Mouse (Mus musculus) heart, embryonic 12.5 days (tissue): ENCODE data around the gene Mrpl52. TPM values are rescaled to one million over a fixed set of nuclear protein-coding genes. Genes with fewer than 3 reads are reported as not detected.

Experiments used
- ATAC-seq: fragments of 200-750 bp; cut with Nextera tagmentation; 2 replicates; pipeline ENCODE4 v1.8.0; 2017; ENCODE audit warnings: moderate TSS enrichment, moderate library complexity; ENCODE audit not compliant: insufficient number of reproducible peaks, low FRiP score
- H3K27ac ChIP-seq: fragments of 300-500 bp; sonication (generic); 2 replicates; pipeline ENCODE4 v1.5.1; 2016; ENCODE audit warnings: mild to moderate bottlenecking, moderate library complexity; ENCODE audit not compliant: poor library complexity, severe bottlenecking
- H3K27me3 ChIP-seq: fragments of 300-500 bp; sonication (generic); replicated peaks from 2 replicates; pipeline ENCODE4 v1.6.1; 2016; ENCODE audit warnings: mild to moderate bottlenecking, moderate library complexity
- H3K36me3 ChIP-seq: fragments of 300-500 bp; sonication (generic); 2 replicates; pipeline ENCODE4 v1.6.1; 2016; ENCODE audit warnings: mild to moderate bottlenecking, moderate library complexity
- H3K4me1 ChIP-seq: fragments of 300-500 bp; sonication (generic); replicated peaks from 2 replicates; pipeline ENCODE4 v1.6.1; 2016; ENCODE audit warnings: mild to moderate bottlenecking
- H3K4me2 ChIP-seq: fragments of 300-500 bp; sonication (generic); 2 replicates; pipeline ENCODE4 v1.6.1; 2016; ENCODE audit warnings: mild to moderate bottlenecking, moderate library complexity
- H3K4me3 ChIP-seq: fragments of 300-500 bp; sonication (generic); 2 replicates; pipeline ENCODE4 v1.5.1; 2016; ENCODE audit warnings: mild to moderate bottlenecking
- H3K9ac ChIP-seq: fragments of 300-500 bp; sonication (generic); 2 replicates; pipeline ENCODE4 v1.6.1; 2016; ENCODE audit warnings: mild to moderate bottlenecking, moderate library complexity
- H3K9me3 ChIP-seq: fragments of 300-500 bp; sonication (generic); replicated peaks from 2 replicates; pipeline ENCODE4 v1.6.1; 2016; ENCODE audit warnings: mild to moderate bottlenecking, moderate library complexity
- WGBS: fragments of 180-500 bp; shearing (Covaris S2); methylation state at CpG from one replicate; pipeline ENCODE4 v1.1.7; 2016; 5-methylcytosine and 5-hydroxymethylcytosine counted together
- polyA plus RNA-seq: library from polyadenylated mRNA; unstranded; fragments of >200 nt; fragmentation: Nextera tagmentation; extraction: Ambion mirVana; gene quantifications from 2 replicates; pipeline ENCODE4 v1.2.1, GENCODE M21; 2016

Mrpl52 gene
- polyA plus RNA-seq, 1 experiment from 2014 or later: 290 TPM

DNA sequence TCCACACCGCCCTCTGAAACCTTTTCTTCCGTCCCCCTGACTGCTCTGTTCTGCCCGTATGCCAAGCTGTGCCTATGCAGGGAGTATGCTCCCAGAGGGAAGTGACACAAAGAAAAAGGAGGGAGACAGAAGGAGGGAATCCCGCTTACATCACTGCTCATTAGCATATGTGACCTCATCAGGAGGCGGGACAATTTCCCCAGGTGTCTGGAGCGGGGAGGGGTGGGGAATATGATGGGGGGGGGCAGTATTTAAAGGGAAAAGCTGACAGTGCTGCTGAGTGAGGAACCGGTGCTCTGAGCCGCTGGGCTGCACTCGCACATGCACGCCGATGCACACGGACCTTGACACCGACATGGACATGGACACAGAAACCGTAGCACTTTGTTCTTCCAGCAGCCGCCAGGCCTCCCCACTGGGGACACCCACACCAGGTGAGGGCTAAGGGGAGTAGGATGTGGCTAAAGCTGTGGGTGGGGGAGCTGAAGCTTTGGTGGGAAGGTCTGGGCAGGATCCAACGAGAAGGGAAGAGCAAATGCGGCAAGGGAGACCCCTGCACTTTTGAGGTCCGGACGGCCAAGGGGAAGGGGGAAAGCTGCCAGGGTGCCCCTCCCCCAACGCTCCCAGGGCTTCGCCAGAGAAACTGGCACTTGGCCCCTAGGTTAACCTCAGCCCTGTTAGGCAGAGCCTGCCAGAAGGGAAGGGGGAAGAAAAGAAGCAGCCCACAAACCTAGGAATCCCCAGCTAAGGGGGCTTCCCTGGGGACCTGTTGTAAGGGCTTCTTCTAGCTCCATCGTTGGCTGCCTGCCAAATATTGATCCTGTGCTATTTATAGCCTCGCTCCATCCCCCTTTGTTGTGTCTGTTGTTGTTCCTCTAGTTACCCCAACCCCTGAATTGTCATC, 49.5 kb downstream of the Mrpl52 start, which contains the start of gene Rem2:
Gene Rem2 (plus strand): TSS at position 160 of the 904 bp plus-strand sequence.
- H3K27me3 ChIP-seq: peaks cover 30% of the 10 kb centered on the region
- H3K4me3 ChIP-seq: peak within 1 kb of the TSS; percentile 45
- H3K9me3 ChIP-seq: no peaks in the 10 kb centered on the region
- ATAC-seq: peak; percentile 68
- H3K4me2 ChIP-seq: peak within 1 kb of the TSS; percentile 78
- H3K36me3 ChIP-seq: peaks cover 7% of the 10 kb centered on the region; the same call in 1 of the 2 replicates
- H3K4me1 ChIP-seq: peaks cover 24% of the 10 kb centered on the region
- H3K9ac ChIP-seq: peak within 1 kb of the TSS; percentile 47
- H3K27ac ChIP-seq: no peak within 1 kb of the TSS
- whole genome bisulfite sequencing: under 1% methylated on average over 23 of the region's 23 CpGs

DNA sequence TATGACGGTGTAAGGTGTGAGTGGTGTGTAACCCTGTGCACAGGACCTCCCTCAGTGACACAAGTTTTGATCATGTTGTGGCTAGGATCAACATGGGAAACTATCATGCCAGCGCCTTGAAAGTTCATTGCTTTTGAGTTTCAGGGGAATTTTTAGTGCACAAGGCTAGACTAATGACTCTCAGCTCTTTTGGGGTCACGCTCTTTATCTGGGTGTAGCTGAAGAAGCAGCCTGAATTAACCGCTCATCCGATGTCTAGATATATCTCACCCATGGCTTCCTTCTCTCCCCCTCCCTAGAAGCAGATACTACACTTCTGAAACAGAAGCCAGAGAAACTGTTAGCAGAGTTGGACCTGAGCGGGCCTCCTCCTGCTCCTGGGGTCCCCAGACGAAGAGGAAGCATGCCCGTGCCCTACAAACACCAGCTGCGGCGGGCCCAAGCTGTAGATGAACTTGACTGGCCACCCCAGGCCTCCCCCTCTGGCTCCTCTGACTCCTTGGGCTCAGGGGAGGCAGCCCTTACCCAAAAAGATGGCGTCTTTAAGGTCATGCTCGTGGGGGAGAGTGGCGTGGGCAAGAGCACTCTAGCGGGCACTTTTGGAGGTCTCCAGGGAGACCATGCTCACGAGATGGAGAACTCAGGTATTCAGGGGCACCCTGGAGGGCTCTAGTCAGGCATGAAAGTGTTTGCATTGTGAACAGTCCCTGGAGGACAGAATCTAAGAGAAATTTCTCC, 50.6 kb downstream of the Mrpl52 start:
- ATAC-seq: no peak
- H3K4me1 ChIP-seq: peaks cover 24% of the 10 kb centered on the region
- peak overlapping the region; percentile 78 for H3K4me2 ChIP-seq
- no peaks in the 10 kb centered on the region for H3K9me3 ChIP-seq
- 73% methylated on average over 15 of the region's 15 CpGs for WGBS
- no peaks in the 10 kb centered on the region for H3K36me3 ChIP-seq
- no peak overlapping the region for H3K4me3 ChIP-seq
- H3K27ac ChIP-seq: no peak overlapping the region
- no peak overlapping the region for H3K9ac ChIP-seq
- peaks cover 30% of the 10 kb centered on the region for H3K27me3 ChIP-seq

Other genes starting within 250 kb of the Mrpl52 start
- 365 and 374 TPM in 2 replicates for gene Dad1, start 172.8 kb upstream of the Mrpl52 start, polyA plus RNA-seq
- gene Abhd4, start 172.7 kb upstream of the Mrpl52 start, polyA plus RNA-seq: 87.6 and 90.2 TPM in 2 replicates
- gene Olfr49, start 142.0 kb upstream of the Mrpl52 start, polyA plus RNA-seq: not detected in 2 replicates
- 53.3 and 57.6 TPM in 2 replicates for gene Oxa1l, start 66.1 kb upstream of the Mrpl52 start, polyA plus RNA-seq
- gene Slc7a7, start 9.1 kb upstream of the Mrpl52 start, polyA plus RNA-seq: 8.0 and 8.3 TPM in 2 replicates
- 127 and 129 TPM in 2 replicates for gene Mmp14, start 4.7 kb downstream of the Mrpl52 start, polyA plus RNA-seq
- 50.3 and 55.8 TPM in 2 replicates for gene Lrp10, start 37.2 kb downstream of the Mrpl52 start, polyA plus RNA-seq
- gene Rem2, start 49.2 kb downstream of the Mrpl52 start, polyA plus RNA-seq: 1.9 and 2.4 TPM in 2 replicates
- 63.5 and 65.0 TPM in 2 replicates for gene Prmt5, start 90.6 kb downstream of the Mrpl52 start, polyA plus RNA-seq
- 38.0 and 46.3 TPM in 2 replicates for gene Haus4, start 127.7 kb downstream of the Mrpl52 start, polyA plus RNA-seq
- gene Ajuba, start 150.6 kb downstream of the Mrpl52 start, polyA plus RNA-seq: 39.5 and 40.7 TPM in 2 replicates
- 6.4 and 6.8 TPM in 2 replicates for gene 4931414P19Rik, start 179.1 kb downstream of the Mrpl52 start, polyA plus RNA-seq
- 300 and 308 TPM in 2 replicates for gene Psmb5, start 191.1 kb downstream of the Mrpl52 start, polyA plus RNA-seq
- not detected in 2 replicates for gene Psmb11, start 194.5 kb downstream of the Mrpl52 start, polyA plus RNA-seq
- gene Gm17606, start 214.0 kb downstream of the Mrpl52 start, polyA plus RNA-seq: not detected in 2 replicates
- gene Cdh24, start 214.5 kb downstream of the Mrpl52 start, polyA plus RNA-seq: 3.1 and 3.3 TPM in 2 replicates